Mouse (Mus musculus) bone marrow, adult 2 months (tissue): ENCODE results near the gene E2f2.

ENCODE experiments used
- CTCF ChIP-seq: fragments of 200-500 bp; IDR thresholded peaks from 2 replicates; pipeline ENCODE4 v1.5.1; 2011; ENCODE audit warnings: low read length, control low read depth; ENCODE audit not compliant: control insufficient read depth, insufficient read depth
- POLR2A ChIP-seq: fragments of 200-500 bp; IDR thresholded peaks from 2 replicates; pipeline ENCODE4 v1.6.1; 2011; ENCODE audit warnings: low read depth, mild to moderate bottlenecking, control low read depth, low read length, borderline replicate concordance; ENCODE audit not compliant: control insufficient read depth

DNA sequence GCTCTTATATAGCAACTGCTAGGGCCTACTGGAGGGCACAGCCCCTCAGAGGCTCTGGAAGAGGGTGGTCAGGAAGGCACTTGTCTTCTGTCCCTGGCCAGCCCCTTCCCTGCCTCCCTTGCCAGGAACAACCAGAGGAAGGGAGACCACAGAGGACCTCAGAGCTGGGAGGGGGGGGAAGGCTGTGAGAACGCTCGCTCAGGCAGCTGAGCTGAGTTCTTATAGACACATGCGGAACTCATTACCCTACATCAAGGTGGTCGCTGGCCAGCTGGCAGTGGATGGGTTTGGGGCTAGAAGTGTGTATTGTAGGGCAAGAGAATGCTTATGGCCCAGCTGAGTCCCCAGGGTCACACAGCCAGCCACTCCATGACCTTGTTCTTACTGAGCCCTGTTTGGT, 21.6 kb upstream of the E2f2 start:
- TF ChIP-seq CTCF (no peak), POLR2A (no peak)
